Mouse (Mus musculus) embryonic facial prominence, embryonic 12.5 days (tissue): ENCODE data around the gene Tmem94. TPM values are rescaled to one million over a fixed set of nuclear protein-coding genes. Genes with fewer than 3 reads are reported as not detected.

Source experiments
- ATAC-seq: fragments of 200-750 bp; cut with Nextera tagmentation; 2 replicates; pipeline ENCODE4 v1.8.0; 2017; ENCODE audit not compliant: insufficient number of reproducible peaks, insufficient read depth, low FRiP score, low TSS enrichment
- H3K27ac ChIP-seq: fragments of 300-500 bp; sonication (generic); 2 replicates; pipeline ENCODE4 v1.5.1; 2016; ENCODE audit warnings: mild to moderate bottlenecking
- H3K27me3 ChIP-seq: fragments of 300-500 bp; sonication (generic); 2 replicates; pipeline ENCODE4 v1.6.1; 2016; ENCODE audit warnings: mild to moderate bottlenecking, moderate library complexity
- H3K36me3 ChIP-seq: fragments of 300-500 bp; sonication (generic); 2 replicates; pipeline ENCODE4 v1.6.1; 2016; ENCODE audit warnings: mild to moderate bottlenecking
- H3K4me1 ChIP-seq: fragments of 300-500 bp; sonication (generic); 2 replicates; pipeline ENCODE4 v1.6.1; 2016
- H3K4me2 ChIP-seq: fragments of 300-500 bp; sonication (generic); replicated peaks from 2 replicates; pipeline ENCODE4 v1.6.1; 2016; ENCODE audit warnings: mild to moderate bottlenecking, moderate library complexity
- H3K4me3 ChIP-seq: fragments of 300-500 bp; sonication (generic); 2 replicates; pipeline ENCODE4 v1.5.1; 2016; ENCODE audit warnings: mild to moderate bottlenecking
- H3K9ac ChIP-seq: fragments of 300-500 bp; sonication (generic); 2 replicates; pipeline ENCODE4 v1.6.1; 2016; ENCODE audit warnings: mild to moderate bottlenecking, moderate library complexity
- H3K9me3 ChIP-seq: fragments of 300-500 bp; sonication (generic); 2 replicates; pipeline ENCODE4 v1.6.1; 2016; ENCODE audit warnings: mild to moderate bottlenecking, moderate library complexity
- WGBS: fragments of 180-500 bp; shearing (Covaris S2); methylation state at CpG from one replicate; pipeline ENCODE4 v1.1.7; 2016; 5-methylcytosine and 5-hydroxymethylcytosine counted together
- polyA plus RNA-seq: library from polyadenylated mRNA; unstranded; fragments of >200 nt; fragmentation: Nextera tagmentation; extraction: Ambion mirVana; gene quantifications from 2 replicates; pipeline ENCODE4 v1.2.1, GENCODE M21; 2016

Gene Tmem94
- polyA plus RNA-seq, 1 experiment from 2014 or later, result 30.0 TPM

- Histone ChIP-seq H3K4me1 (peaks cover 54% of the 10 kb centered on the region), H3K27ac (no peak overlapping the region), H3K9me3 (no peaks in the 10 kb centered on the region), H3K4me3 (no peak overlapping the region), H3K27me3 (no peaks in the 10 kb centered on the region), H3K9ac (no peak overlapping the region), H3K4me2 (no peak overlapping the region), H3K36me3 (no peaks in the 10 kb centered on the region)
- no peak for ATAC-seq
- WGBS, result 45% methylated on average over 11 of the region's 11 CpGs
These were observed 71.6 kb downstream of the Tmem94 start for GRCm38 (mm10) chr11:115836656-115837395.

DNA sequence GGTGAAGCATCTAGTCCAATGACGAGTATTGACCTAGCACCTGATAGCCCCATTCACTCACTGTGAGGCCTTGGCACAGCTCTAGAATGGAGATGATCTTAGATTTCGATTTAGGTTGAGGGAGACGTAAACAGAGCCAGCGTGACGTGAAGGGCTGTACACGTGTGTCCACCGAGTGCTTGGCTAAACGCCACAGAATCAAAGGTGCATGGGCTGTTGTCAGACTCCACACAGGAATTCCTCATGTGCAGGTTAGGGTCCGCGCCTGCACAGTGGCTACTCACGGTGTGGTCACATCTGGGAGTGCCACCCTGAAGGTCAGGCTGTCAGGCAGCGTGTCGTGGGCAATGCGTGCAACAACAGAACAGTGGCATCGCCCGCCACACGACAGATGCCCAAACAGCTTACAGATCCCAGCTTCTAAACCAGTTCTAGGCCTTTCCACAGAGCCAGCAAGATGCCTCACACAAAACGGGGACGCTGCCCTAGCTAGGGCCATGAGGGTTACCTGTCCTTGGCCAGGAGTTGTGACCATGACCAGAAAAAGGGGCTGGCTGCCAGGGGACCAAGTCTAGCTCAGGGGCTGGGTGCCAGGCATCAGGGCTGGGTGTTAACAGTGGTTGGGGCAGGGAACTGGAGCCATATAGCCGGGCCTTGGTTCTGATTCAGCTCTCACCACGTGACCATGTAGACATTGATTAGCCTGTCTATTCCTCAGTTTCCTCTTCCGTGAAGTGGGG lies 72.5 kb downstream of the Tmem94 start:
- Histone ChIP-seq H3K4me3 (no peak overlapping the region), H3K4me2 (no peak overlapping the region), H3K36me3 (no peaks in the 10 kb centered on the region), H3K27me3 (no peaks in the 10 kb centered on the region), H3K9me3 (no peaks in the 10 kb centered on the region), H3K4me1 (peaks cover 57% of the 10 kb centered on the region), H3K27ac (no peak overlapping the region), H3K9ac (no peak overlapping the region)
- no peak for ATAC-seq
- 91% methylated on average over 22 of the region's 22 CpGs for WGBS

- no peak overlapping the region for H3K9ac ChIP-seq
- no peaks in the 10 kb centered on the region for H3K27me3 ChIP-seq
- no peaks in the 10 kb centered on the region for H3K36me3 ChIP-seq
- no peak overlapping the region for H3K27ac ChIP-seq
- H3K4me1 ChIP-seq, result peaks cover 46% of the 10 kb centered on the region
- H3K9me3 ChIP-seq, result no peaks in the 10 kb centered on the region
- peak; percentile 57; the same call in 1 of the 2 replicates for ATAC-seq
- no peak overlapping the region for H3K4me3 ChIP-seq
- H3K4me2 ChIP-seq, result no peak overlapping the region
- WGBS, result 26% methylated on average over 4 of the region's 4 CpGs
These were observed 73.7 kb downstream of the Tmem94 start for GRCm38 (mm10) chr11:115838895-115839311.

- no peak overlapping the region for H3K4me3 ChIP-seq
- WGBS, result 54% methylated on average over 3 of the region's 3 CpGs
- no peak for ATAC-seq
- H3K4me2 ChIP-seq, result no peak overlapping the region
- no peaks in the 10 kb centered on the region for H3K27me3 ChIP-seq
- H3K4me1 ChIP-seq, result peaks cover 48% of the 10 kb centered on the region
- H3K36me3 ChIP-seq, result no peaks in the 10 kb centered on the region
- peak overlapping the region; percentile 24; the same call in 1 of the 2 replicates for H3K27ac ChIP-seq
- H3K9me3 ChIP-seq, result no peaks in the 10 kb centered on the region
- 0 out of 2 replicates have a peak overlapping the region, but pooled peaks have one; percentile 28 for H3K9ac ChIP-seq
These were observed 74.5 kb downstream of the Tmem94 start for GRCm38 (mm10) chr11:115839732-115840131.

GRCm38 (mm10) chr11:115841044-115841443 lies 75.8 kb downstream of the Tmem94 start:
- H3K27me3 ChIP-seq, result no peaks in the 10 kb centered on the region
- 85% methylated on average over 6 of the region's 6 CpGs for WGBS
- H3K36me3 ChIP-seq, result 0 out of 2 replicates have a peak, but pooled peaks cover 7% of the 10 kb centered on the region
- H3K4me1 ChIP-seq, result peaks cover 41% of the 10 kb centered on the region
- no peak overlapping the region for H3K4me2 ChIP-seq
- ATAC-seq, result no peak
- no peak overlapping the region for H3K27ac ChIP-seq
- H3K9me3 ChIP-seq, result no peaks in the 10 kb centered on the region
- H3K9ac ChIP-seq, result no peak overlapping the region
- H3K4me3 ChIP-seq, result no peak overlapping the region

DNA sequence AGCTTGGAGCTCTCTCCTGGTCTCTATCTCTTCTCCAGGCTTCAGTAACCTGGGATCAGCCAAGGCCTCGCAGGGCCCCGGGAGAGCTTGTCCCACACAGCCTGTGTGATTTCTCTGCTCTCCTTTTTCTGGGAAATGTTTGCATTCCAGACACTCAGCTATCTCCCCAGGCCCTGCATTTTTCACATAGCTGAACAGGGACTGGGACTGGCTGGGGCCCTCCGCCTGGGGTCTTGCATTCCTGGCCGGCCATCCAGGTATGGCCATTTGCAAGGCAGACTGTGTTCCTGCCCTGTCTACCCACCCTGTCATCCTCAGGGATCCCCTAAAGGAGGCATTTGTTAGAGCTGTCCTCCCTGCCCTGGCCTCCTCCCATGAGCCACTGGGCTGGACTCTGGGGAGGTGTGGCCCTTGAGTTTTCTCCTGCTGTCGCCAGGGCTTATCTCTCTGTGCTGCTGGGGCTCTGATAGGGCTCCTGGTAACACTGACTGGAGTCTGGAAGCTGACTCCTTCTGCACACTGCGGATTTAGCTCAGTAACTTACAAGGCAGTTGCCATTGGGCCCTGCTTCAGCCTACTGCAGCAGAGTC lies 76.8 kb downstream of the Tmem94 start:
- H3K4me2 ChIP-seq, result no peak overlapping the region

GRCm38 (mm10) chr11:115843141-115843890 lies 78.1 kb downstream of the Tmem94 start:
- Histone ChIP-seq H3K4me3 (no peak overlapping the region), H3K27ac (no peak overlapping the region), H3K36me3 (0 out of 2 replicates have a peak, but pooled peaks cover 7% of the 10 kb centered on the region), H3K4me2 (no peak overlapping the region), H3K27me3 (no peaks in the 10 kb centered on the region), H3K4me1 (peaks cover 37% of the 10 kb centered on the region), H3K9ac (no peak overlapping the region), H3K9me3 (no peaks in the 10 kb centered on the region)
- 84% methylated on average over 10 of the region's 14 CpGs for WGBS
- ATAC-seq, result no peak

More for the DNA sequence above, 76.8 kb downstream of the Tmem94 start:
- H3K4me1 ChIP-seq, result peaks cover 38% of the 10 kb centered on the region
- no peak overlapping the region for H3K9ac ChIP-seq
- H3K36me3 ChIP-seq, result 0 out of 2 replicates have a peak, but pooled peaks cover 7% of the 10 kb centered on the region
- no peak overlapping the region for H3K4me3 ChIP-seq
- no peaks in the 10 kb centered on the region for H3K27me3 ChIP-seq
- no peak for ATAC-seq
- no peaks in the 10 kb centered on the region for H3K9me3 ChIP-seq
- 17% methylated on average over 6 of the region's 6 CpGs for WGBS
- H3K27ac ChIP-seq, result peak overlapping the region; percentile 79

GRCm38 (mm10) chr11:115843891-115844239 lies 78.6 kb downstream of the Tmem94 start:
- no peaks in the 10 kb centered on the region for H3K9me3 ChIP-seq
- no peak overlapping the region for H3K27ac ChIP-seq
- H3K9ac ChIP-seq, result no peak overlapping the region
- no peaks in the 10 kb centered on the region for H3K27me3 ChIP-seq
- H3K4me3 ChIP-seq, result no peak overlapping the region
- peaks cover 31% of the 10 kb centered on the region for H3K4me1 ChIP-seq
- 0 out of 2 replicates have a peak, but pooled peaks cover 7% of the 10 kb centered on the region for H3K36me3 ChIP-seq
- WGBS, result 73% methylated on average over 5 of the region's 5 CpGs
- H3K4me2 ChIP-seq, result no peak overlapping the region
- ATAC-seq, result no peak

DNA sequence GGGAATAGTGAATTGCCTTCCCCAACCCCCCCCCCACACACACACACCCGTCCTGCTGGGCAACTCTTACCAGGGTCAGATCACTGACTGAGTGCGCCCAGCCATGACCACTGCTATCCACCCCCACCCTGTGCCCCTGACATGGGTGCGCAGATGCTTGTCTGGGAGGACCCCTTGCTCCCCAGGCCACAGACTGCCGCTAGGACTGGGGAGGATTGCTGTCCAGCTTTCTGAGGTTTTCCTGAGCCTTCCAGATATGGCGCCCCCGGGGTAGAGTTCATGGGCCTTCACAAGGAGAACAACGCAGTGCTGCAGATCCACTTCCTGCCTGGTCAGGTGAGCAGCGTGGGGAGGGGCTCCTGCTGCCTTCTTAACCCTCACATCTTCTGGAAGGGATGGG lies 79.0 kb downstream of the Tmem94 start:
- peaks cover 27% of the 10 kb centered on the region for H3K4me1 ChIP-seq

DNA sequence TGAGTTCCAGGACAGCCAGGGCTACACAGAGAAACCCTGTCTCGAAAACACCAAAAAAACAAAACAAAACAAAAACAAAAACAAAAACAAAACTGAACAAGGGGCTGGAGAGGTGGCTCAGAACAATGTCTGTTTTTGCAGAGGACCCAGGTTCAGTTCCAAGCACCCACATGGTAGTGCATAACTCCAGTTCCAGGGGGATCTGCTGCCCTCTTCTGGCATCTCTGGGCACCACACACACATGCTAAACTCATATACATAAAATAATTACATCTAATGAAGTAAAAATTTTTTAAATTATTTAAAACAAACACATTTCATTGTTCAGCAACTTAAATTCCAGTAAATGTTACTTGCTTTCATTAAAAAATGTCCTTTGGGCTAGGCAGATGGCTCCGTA lies 80.6 kb downstream of the Tmem94 start:
- Histone ChIP-seq H3K4me3 (no peak overlapping the region), H3K27me3 (no peaks in the 10 kb centered on the region), H3K27ac (no peak overlapping the region), H3K4me1 (peaks cover 17% of the 10 kb centered on the region), H3K9me3 (no peaks in the 10 kb centered on the region), H3K4me2 (no peak overlapping the region), H3K9ac (no peak overlapping the region), H3K36me3 (peaks cover 10% of the 10 kb centered on the region; the same call in 1 of the 2 replicates)
- no peak for ATAC-seq
- WGBS, result 89% methylated on average over 2 of the region's 2 CpGs

More for the DNA sequence above, 79.0 kb downstream of the Tmem94 start:
- Histone ChIP-seq H3K9ac (no peak overlapping the region), H3K27ac (no peak overlapping the region), H3K36me3 (0 out of 2 replicates have a peak, but pooled peaks cover 7% of the 10 kb centered on the region), H3K4me2 (no peak overlapping the region), H3K4me3 (no peak overlapping the region), H3K9me3 (no peaks in the 10 kb centered on the region), H3K27me3 (no peaks in the 10 kb centered on the region)
- 47% methylated on average over 8 of the region's 8 CpGs for WGBS
- no peak for ATAC-seq
